Mouse (Mus musculus): Measurements from ENCODE around the gene Naa20. TPM values are rescaled to one million over a fixed set of nuclear protein-coding genes. Genes with fewer than 3 reads are reported as not detected.

Gene Naa20
- total RNA-seq, 2 experiments from 2014 or later: 52.1 to 57.4 TPM

- no peak for DNase-seq (ENCODE audit: low spot score)
These were observed 46.6 kb downstream of the Naa20 start for GRCm38 (mm10) chr2:145948402-145948954.

DNA sequence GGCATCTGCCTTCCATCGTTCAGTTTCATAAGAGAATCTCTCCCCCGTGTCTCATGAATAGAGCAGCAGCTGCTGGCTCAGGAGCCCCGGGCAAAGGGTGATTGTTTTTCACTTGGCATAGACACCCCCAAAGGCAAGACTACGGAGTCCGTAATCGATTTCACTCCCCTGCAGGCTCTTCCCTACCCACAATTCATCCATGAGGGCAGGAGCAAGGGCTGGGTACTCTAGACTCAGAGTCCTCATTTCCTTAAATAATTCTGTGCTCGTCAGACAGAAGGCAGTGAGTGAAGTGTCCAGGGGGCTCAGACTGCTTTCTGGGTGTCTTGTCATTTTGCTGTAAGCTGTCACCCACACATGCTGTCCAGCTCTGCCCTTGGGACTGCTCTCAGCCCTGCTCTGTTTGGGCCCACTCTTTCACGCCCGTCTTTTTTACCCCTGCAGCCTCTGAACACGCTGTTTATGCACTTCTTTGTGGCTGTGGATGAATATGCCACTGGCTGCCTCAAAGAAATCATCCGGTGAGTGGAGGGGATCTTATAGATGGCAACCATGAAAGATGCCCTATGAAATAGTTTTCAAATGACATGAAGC, 47.7 kb downstream of the Naa20 start:
- no peak for DNase-seq (ENCODE audit: low spot score)

DNA sequence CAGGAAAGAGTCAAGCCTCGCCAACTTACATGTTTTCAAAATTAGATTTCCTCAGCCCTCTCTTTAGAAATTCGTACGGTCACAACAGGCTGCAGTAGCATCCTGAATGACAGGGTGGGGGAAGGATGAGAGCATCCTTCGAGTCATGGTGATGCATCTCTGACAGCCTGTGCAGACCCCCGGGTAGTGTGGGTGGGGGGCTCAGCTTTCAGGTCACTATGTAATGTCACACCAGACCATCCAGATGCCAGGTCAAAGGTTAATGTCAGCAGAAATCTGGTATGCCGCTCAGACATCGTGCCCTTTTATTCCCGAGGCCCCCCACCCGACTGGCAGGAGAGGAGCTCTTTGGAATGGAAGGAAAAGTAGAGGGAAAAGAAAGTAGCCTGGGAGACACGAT, 48.3 kb downstream of the Naa20 start:
- no peak for DNase-seq (ENCODE audit: low spot score)

- no peak for DNase-seq (ENCODE audit: low spot score)
These were observed 50.8 kb downstream of the Naa20 start for GRCm38 (mm10) chr2:145952726-145953125.

GRCm38 (mm10) chr2:145955844-145956243, 53.9 kb downstream of the Naa20 start:
- DNase-seq (ENCODE audit: low spot score): no peak

GRCm38 (mm10) chr2:145956318-145956717, 54.4 kb downstream of the Naa20 start:
- no peak for DNase-seq (ENCODE audit: low spot score)

DNA sequence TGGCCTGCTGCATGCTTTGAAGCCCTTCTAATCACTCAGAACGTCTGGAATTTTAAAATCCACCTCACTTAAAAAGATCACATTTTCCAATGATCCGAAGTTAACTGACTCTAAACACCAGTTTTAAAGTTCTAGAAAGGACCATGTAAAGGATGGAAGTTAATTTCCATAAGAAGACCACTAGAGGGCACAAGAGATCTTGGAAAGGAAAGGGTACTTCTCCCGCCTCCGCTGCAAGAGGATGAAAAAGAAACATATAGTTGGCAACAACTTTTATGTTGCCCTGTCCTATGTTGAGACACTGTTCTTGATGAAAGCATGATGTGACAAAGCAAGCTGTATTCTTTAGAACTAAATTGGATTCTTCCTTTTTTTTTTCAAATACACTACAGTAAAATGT, 55.6 kb downstream of the Naa20 start:
- peak; percentile 9 for DNase-seq (ENCODE audit: low spot score)

GRCm38 (mm10) chr2:145958097-145958496, 56.2 kb downstream of the Naa20 start:
- DNase-seq (ENCODE audit: low spot score): no peak

- DNase-seq (ENCODE audit: low spot score): no peak
These were observed 56.7 kb downstream of the Naa20 start for GRCm38 (mm10) chr2:145958551-145958950.

DNA sequence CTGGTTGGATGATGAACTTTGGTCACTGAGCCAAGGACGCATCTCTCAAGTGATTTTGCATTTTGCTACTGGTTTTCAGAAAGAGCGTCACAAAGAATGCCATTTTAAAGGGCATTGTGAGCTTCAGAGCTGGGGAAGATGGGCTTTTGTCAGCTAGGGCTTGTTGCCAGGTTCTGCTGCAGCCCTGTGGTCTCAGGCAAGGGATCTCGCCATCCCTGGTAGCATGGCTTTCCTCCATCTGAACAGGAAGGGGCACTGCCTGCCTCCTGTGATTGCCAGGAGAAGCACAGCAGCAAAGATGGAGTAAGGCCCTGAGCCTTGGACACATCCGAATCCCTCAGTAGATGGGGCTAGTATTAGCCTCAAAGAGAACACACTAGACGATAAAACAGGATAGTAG, 60.0 kb downstream of the Naa20 start:
- DNase-seq (ENCODE audit: low spot score): no peak

Small RNA genes lying within 50 kb of the gene (microRNA-seq; reads per million reads assigned to microRNA genes)
- gene Gm25026: not detected

Other genes starting within 250 kb of the Naa20 start
- gene Rin2, start 226.9 kb upstream of the Naa20 start, total RNA-seq (2021): 1 to 10 TPM; 7.1 to 9.1 TPM
- not detected for gene Cfap61, start 32.7 kb downstream of the Naa20 start, total RNA-seq (2021)
- gene Crnkl1, start 32.9 kb downstream of the Naa20 start, total RNA-seq (2021): 10 to 100 TPM; 17.0 to 17.1 TPM